Mouse (Mus musculus) neural tube, embryonic 12.5 days (tissue): ENCODE data around the gene Slc38a8. TPM values are rescaled to one million over a fixed set of nuclear protein-coding genes. Genes with fewer than 3 reads are reported as not detected.

Experiments
- ATAC-seq: fragments of 200-750 bp; cut with Nextera tagmentation; 2 replicates; pipeline ENCODE4 v1.8.0; 2017; ENCODE audit warnings: low read depth, mild to moderate bottlenecking, moderate TSS enrichment, moderate library complexity; ENCODE audit not compliant: low FRiP score
- H3K27ac ChIP-seq: fragments of 300-500 bp; sonication (generic); 2 replicates; pipeline ENCODE4 v1.5.1; 2016
- H3K27me3 ChIP-seq: fragments of 300-500 bp; sonication (generic); replicated peaks from 2 replicates; pipeline ENCODE4 v1.6.1; 2016; ENCODE audit warnings: mild to moderate bottlenecking
- H3K36me3 ChIP-seq: fragments of 300-500 bp; sonication (generic); 2 replicates; pipeline ENCODE4 v1.6.1; 2016; ENCODE audit warnings: mild to moderate bottlenecking
- H3K4me1 ChIP-seq: fragments of 300-500 bp; sonication (generic); 2 replicates; pipeline ENCODE4 v1.6.1; 2016
- H3K4me2 ChIP-seq: fragments of 300-500 bp; sonication (generic); replicated peaks from 2 replicates; pipeline ENCODE4 v1.6.1; 2016; ENCODE audit warnings: mild to moderate bottlenecking
- H3K4me3 ChIP-seq: fragments of 300-500 bp; sonication (generic); 2 replicates; pipeline ENCODE4 v1.5.1; 2016
- H3K9ac ChIP-seq: fragments of 300-500 bp; sonication (generic); 2 replicates; pipeline ENCODE4 v1.6.1; 2016; ENCODE audit warnings: mild to moderate bottlenecking
- H3K9me3 ChIP-seq: fragments of 300-500 bp; sonication (generic); 2 replicates; pipeline ENCODE4 v1.6.1; 2016; ENCODE audit warnings: mild to moderate bottlenecking
- WGBS: fragments of 180-500 bp; shearing (Covaris S2); methylation state at CpG from one replicate; pipeline ENCODE4 v1.1.7; 2016; 5-methylcytosine and 5-hydroxymethylcytosine counted together
- polyA plus RNA-seq: library from polyadenylated mRNA; unstranded; fragments of >200 nt; fragmentation: Nextera tagmentation; extraction: Ambion mirVana; gene quantifications from 2 replicates; pipeline ENCODE4 v1.2.1, GENCODE M21; 2016

Gene Slc38a8
- polyA plus RNA-seq, 1 experiment from 2014 or later, result not detected

DNA sequence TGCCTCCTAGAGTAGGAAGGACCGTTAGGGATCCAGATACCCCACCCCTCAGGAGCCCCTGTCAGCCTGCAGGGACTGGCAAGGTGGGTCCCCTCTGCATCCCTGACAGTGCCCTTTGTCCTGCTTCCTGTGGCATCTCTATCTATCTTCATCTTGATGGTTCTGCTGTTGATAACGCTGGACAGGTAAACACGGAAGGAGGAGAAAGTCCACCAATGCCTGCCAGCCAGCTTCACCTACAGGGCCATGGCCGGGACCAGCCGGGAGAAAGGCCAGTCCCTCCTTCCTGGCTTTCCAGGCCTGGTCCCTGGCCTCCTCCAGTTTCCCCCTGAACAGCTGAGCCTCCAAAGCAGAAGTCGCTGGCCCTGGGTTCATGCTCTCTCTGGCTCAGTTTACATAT lies 66.9 kb downstream of the Slc38a8 start:
- no peak for ATAC-seq
- Histone ChIP-seq H3K36me3 (no peaks in the 10 kb centered on the region), H3K27ac (no peak overlapping the region), H3K27me3 (no peaks in the 10 kb centered on the region), H3K4me2 (no peak overlapping the region), H3K4me3 (no peak overlapping the region), H3K9me3 (no peaks in the 10 kb centered on the region), H3K4me1 (0 out of 2 replicates have a peak, but pooled peaks cover 3% of the 10 kb centered on the region), H3K9ac (no peak overlapping the region)
- WGBS, result 84% methylated on average over 6 of the region's 6 CpGs

DNA sequence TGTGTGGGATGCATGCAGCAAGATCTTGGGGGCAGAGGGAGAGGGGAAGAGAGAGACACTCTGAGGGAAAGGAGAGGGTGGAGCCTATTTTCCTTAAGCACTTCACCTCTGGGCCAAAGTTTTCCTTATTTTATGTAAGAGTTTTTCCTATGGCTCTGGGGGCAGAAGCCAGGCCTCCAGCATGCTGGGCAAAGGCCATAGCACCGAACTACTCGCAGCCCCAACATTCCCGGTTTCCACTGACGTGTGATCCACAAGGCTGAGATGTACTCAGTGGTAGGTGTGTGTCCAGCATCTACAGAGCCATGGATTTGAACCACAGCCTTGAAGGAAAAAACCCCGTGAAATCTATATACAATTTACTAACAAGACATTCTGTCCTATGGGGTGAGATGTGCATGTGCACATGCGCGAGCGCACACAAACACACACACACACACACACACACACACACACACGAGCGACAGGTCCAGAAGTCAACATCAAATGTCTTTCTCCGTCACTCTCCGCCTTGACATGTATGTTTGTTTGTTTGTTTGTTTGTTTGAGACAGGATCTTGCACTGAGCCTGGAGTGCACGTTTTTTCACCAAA lies 67.8 kb downstream of the Slc38a8 start, which contains the start of gene Osgin1:
TSS of gene Osgin1 (plus strand) at position 543 of the 593 bp plus-strand sequence.
- H3K4me2 ChIP-seq, result no peak within 1 kb of the TSS
- 0 out of 2 replicates have a peak, but pooled peaks cover 3% of the 10 kb centered on the region for H3K4me1 ChIP-seq
- no peak within 1 kb of the TSS for H3K4me3 ChIP-seq
- H3K27ac ChIP-seq, result no peak within 1 kb of the TSS
- no peaks in the 10 kb centered on the region for H3K9me3 ChIP-seq
- no peak within 1 kb of the TSS for H3K9ac ChIP-seq
- no peaks in the 10 kb centered on the region for H3K27me3 ChIP-seq
- no peak for ATAC-seq
- H3K36me3 ChIP-seq, result no peaks in the 10 kb centered on the region
- 89% methylated on average over 13 of the region's 13 CpGs for WGBS

DNA sequence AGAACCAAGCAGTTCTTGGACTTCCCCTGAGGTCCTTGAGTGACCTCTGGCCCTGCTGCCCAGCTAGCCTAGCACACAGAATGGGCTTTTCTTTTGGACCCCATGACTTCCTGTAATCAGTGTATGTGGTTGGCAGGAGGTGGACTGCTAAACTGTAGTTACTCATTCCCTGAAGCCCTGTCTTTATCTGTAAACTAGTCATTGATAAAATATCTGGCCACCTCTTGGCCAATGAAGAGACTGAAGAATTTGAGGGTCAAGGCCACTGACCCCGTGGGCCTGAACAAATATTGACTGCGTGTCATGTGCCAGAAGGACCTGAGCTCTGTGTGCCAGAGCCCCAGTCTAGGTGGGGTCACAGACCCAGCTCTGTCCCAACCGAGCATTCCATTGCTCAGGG lies 69.1 kb downstream of the Slc38a8 start:
- 64% methylated on average over 3 of the region's 3 CpGs for WGBS
- no peak for ATAC-seq

DNA sequence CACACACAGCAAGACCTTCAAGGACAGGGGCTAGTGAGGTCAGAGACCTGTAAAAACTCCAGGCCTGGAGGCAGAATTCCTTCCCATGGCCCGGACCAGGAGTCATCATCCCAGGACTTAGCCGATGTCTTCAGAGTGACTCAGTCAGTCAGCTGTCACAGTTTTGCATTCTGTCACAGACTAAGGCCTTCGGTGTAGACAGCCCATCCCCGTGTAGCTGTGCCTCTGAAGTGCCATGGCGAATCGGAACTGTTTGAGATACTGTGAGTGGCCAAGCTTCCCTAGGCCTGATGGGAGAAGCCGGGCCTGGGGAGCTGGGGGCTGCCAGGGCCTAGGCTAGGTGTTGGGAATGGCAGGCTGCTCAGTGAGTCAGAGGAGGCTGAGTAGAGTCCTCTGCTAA lies 70.8 kb downstream of the Slc38a8 start:
- ATAC-seq, result no peak
- WGBS, result 87% methylated on average over 7 of the region's 7 CpGs
- Histone ChIP-seq H3K4me3 (no peak overlapping the region), H3K27ac (no peak overlapping the region), H3K9ac (no peak overlapping the region), H3K4me1 (no peaks in the 10 kb centered on the region), H3K4me2 (no peak overlapping the region), H3K36me3 (no peaks in the 10 kb centered on the region), H3K27me3 (no peaks in the 10 kb centered on the region), H3K9me3 (no peaks in the 10 kb centered on the region)

More for the DNA sequence above, 69.1 kb downstream of the Slc38a8 start:
- H3K4me2 ChIP-seq, result no peak overlapping the region
- 0 out of 2 replicates have a peak, but pooled peaks cover 3% of the 10 kb centered on the region for H3K4me1 ChIP-seq
- H3K27ac ChIP-seq, result no peak overlapping the region
- no peak overlapping the region for H3K9ac ChIP-seq
- no peaks in the 10 kb centered on the region for H3K27me3 ChIP-seq
- no peaks in the 10 kb centered on the region for H3K9me3 ChIP-seq
- H3K4me3 ChIP-seq, result no peak overlapping the region
- H3K36me3 ChIP-seq, result no peaks in the 10 kb centered on the region

GRCm38 (mm10) chr8:119430250-119430649 lies 71.2 kb downstream of the Slc38a8 start:
- H3K4me1 ChIP-seq, result no peaks in the 10 kb centered on the region
- no peaks in the 10 kb centered on the region for H3K36me3 ChIP-seq
- WGBS, result 81% methylated on average over 8 of the region's 8 CpGs
- H3K4me3 ChIP-seq, result no peak overlapping the region
- no peak overlapping the region for H3K4me2 ChIP-seq
- no peaks in the 10 kb centered on the region for H3K27me3 ChIP-seq
- no peak overlapping the region for H3K27ac ChIP-seq
- no peaks in the 10 kb centered on the region for H3K9me3 ChIP-seq
- ATAC-seq, result no peak
- no peak overlapping the region for H3K9ac ChIP-seq

Other genes with a start within 250 kb of the Slc38a8 start
- 435 TPM in 2 replicates for gene Hsbp1, start 157.2 kb downstream of the Slc38a8 start, polyA plus RNA-seq
- gene Mlycd, start 106.8 kb downstream of the Slc38a8 start, polyA plus RNA-seq, result 15.1 and 16.3 TPM in 2 replicates
- 0.13 and 0.42 TPM in 2 replicates for gene Osgin1, start 67.6 kb downstream of the Slc38a8 start, polyA plus RNA-seq
- 26.3 and 29.5 TPM in 2 replicates for gene Necab2, start 55.0 kb downstream of the Slc38a8 start, polyA plus RNA-seq
- gene Mbtps1, start 57.0 kb upstream of the Slc38a8 start, polyA plus RNA-seq, result 92.3 and 96.2 TPM in 2 replicates
- 94.2 and 100 TPM in 2 replicates for gene Hsdl1, start 73.5 kb upstream of the Slc38a8 start, polyA plus RNA-seq
- gene Dnaaf1, start 73.5 kb upstream of the Slc38a8 start, polyA plus RNA-seq, result 0.08 TPM in 1 of 2 replicates, not detected in the other
- 15.8 and 16.7 TPM in 2 replicates for gene Taf1c, start 103.5 kb upstream of the Slc38a8 start, polyA plus RNA-seq
- 0.10 TPM in 2 replicates for gene Adad2, start 111.0 kb upstream of the Slc38a8 start, polyA plus RNA-seq
- 0.10 and 0.18 TPM in 2 replicates for gene Kcng4, start 134.0 kb upstream of the Slc38a8 start, polyA plus RNA-seq
- 0.82 and 1.6 TPM in 2 replicates for gene Wfdc1, start 164.7 kb upstream of the Slc38a8 start, polyA plus RNA-seq
- 0.33 and 0.55 TPM in 2 replicates for gene Atp2c2, start 198.3 kb upstream of the Slc38a8 start, polyA plus RNA-seq